Mouse (Mus musculus): ENCODE measurements at regions not wholly inside any gene's neighbourhood (a gene's known extent, or its start where the extent isn't known, plus 50 kb on each side); places are given as distances from the start of the nearest gene placed in this dataset.

DNA sequence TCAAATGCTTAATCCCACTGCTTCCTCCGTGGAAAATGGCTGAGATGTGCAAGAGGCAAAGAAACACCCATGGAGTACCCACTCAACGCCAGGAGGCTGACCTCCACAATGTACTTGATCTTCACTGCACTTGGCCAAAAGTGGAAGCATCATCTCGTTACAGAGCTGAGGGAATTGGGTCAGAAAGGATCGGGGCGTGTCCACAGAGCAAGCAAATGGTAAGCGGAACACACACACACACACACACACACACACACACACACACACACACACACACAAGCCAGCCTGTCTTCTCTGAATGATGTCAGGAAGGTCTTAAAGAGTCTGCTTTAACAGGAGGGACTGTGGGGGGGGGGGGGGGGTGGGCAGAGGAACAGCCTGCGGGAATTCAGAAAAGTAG, 375.7 kb downstream of the Rps24 start:
- Histone ChIP-seq H3K4me3 (no peak overlapping the region), H3K27ac (no peak overlapping the region)
- no peak for DNase-seq
- no peak for TF ChIP-seq CTCF (IDR thresholded peaks at IDR 0.05)
- intact Hi-C loops (cut with DNase I), result no loop called here

DNA sequence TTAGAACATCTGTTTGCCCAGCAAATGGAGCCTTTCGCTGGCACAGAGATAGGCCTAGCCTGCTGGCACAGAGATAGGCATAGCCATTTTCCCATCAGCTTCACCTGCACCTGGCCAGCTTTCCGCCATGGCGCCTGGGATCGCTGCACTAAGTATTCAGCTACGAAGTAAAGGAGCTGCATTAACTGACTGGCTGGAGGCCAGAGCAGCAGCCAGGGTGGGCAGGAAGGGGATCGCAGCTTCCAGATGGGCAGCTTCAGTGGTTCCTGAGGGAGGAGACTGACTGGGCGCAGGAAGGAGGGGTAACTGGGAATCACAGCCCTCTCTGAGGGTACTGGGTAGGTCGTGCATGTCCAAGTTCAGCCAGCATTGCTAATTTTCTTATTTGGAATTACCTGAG, 376.2 kb downstream of the Rps24 start:
- TF ChIP-seq CTCF (IDR thresholded peaks at IDR 0.05), result no peak
- H3K27ac ChIP-seq, result no peak overlapping the region
- H3K4me3 ChIP-seq, result no peak overlapping the region
- intact Hi-C loops (cut with DNase I), result no loop called here
- no peak for DNase-seq

DNA sequence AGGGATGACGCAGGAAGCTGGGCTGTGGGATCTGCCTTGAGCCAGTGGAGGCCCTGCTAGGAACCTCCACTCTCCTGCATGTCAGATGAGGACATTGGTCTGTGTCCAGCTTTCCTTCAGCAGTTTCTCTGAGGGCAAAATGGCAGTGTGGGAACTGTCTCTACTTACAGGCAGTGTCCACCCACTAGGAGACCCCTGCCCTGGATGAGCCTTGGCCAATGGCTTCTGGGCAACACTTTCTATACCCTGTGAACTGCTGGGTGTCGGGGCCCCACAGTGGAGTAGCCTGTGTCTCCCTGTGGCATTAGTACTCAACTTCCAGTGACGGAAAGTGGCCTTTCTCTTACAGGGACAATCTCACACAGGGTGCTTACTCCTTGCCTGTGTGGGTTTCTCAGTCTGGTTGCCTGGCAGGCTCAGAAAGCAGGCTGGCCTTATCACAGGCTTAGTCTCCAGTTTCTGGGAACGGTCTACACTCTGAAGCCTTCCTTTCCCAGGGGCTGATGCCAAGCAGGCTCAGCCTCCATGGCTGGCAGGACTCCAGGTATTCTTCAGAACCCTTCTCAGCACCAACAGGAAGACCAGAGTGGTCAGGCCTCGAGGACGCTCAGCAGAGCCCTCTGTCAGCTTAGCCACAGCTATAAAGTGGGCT, 378.8 kb downstream of the Rps24 start:
- H3K27ac ChIP-seq, result no peak overlapping the region
- no peak for DNase-seq
- TF ChIP-seq CTCF (IDR thresholded peaks at IDR 0.05), result no peak
- no peak overlapping the region for H3K4me3 ChIP-seq
- intact Hi-C loops (cut with DNase I), result no loop called here

DNA sequence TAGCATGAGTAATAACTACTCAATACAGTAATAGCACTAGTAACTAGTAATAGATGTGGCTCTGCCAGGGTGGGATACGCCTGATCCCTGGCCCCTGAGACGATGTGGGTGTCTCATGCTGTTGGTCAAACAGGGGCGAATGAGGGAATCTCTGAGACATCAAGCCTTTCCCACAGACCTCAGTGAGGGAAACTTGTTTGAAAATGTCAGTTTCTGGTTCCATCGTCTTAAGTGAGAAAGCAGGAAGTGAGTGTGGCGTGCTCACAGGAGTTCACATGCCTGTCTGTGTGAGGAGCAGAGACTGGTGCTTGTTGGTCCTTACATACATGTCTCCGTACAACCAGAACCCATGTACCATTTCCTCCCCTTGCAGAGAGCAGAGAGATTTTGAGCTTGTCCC, 380.9 kb downstream of the Rps24 start:
- no peak overlapping the region for H3K27ac ChIP-seq
- TF ChIP-seq CTCF (IDR thresholded peaks at IDR 0.05), result no peak
- intact Hi-C loops (cut with DNase I), result no loop called here
- H3K4me3 ChIP-seq, result no peak overlapping the region
- DNase-seq, result no peak

DNA sequence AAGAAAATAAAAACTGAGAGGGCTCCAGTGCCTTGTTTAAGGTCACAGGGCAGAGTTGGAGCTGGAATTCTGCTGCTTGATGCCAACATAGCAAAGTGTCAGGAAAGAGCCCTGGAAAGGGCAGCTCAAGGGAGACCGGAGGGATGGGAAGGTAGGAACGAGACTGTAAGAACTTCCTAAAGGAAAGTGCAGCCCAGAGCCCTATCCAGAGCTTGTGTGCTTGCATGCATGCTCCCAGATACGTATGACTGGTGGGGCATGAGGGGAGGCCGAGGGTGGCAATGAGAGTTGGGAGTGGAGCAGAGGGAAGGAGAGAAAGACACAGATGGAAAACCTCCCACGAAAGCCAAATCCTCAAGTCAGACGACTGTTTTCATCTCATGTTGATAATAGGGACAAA, 381.8 kb downstream of the Rps24 start:
- DNase-seq, result no peak
- intact Hi-C loops (cut with DNase I), result no loop called here
- no peak overlapping the region for H3K4me3 ChIP-seq
- no peak overlapping the region for H3K27ac ChIP-seq
- TF ChIP-seq CTCF (IDR thresholded peaks at IDR 0.05), result no peak

DNA sequence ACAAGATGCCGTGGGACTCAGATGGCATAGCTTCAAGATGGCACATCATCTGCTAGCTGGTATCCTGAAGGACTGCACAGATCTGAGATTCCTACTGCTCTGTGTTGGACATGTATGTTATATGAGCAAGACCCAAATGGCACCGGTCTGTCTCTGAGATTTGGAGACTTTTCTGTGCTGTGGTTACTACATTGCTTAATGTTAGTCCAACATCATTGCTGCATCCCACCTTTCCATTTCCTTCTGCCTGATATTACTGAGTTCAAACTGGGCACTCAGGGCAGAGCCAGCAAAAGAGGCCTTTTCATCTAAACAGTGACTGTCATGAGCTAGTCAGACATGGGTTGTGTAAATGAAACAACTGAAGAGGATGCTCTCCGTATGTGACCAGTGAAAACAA, 383.3 kb downstream of the Rps24 start:
- intact Hi-C loops (cut with DNase I), result no loop called here
- DNase-seq, result no peak
- Histone ChIP-seq H3K4me3 (no peak overlapping the region), H3K27ac (no peak overlapping the region)
- no peak for TF ChIP-seq CTCF (IDR thresholded peaks at IDR 0.05)

DNA sequence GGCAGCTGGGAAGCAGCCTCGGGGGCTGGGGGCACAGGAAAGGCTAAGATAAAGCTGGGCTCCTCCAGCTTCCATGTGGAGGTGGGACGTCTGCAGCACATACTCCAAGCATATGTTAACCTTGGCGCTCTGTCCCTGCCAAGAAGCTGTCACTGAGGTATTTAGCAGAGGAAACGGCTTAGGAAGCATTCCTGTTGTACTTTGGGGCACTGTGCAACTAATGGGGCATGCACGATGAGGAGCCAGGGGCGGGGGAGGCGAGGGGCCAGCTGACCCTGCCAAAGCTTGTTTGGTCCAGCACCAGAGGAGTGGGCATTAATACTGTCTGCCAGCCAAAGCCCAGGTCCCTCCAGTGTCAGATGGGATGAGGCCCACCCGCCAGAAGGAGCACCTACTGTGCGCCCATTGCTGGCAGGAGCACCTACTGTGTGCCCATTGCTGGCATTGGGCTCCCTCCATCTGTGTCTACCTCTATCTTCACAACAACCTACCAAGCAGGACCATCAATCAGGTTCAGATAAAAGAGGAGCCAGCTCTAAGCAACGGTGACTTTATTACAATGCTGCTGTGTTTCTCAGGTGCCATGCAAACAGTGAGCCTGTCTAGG, 384.6 kb downstream of the Rps24 start:
- DNase-seq, result no peak
- Histone ChIP-seq H3K27ac (no peak overlapping the region), H3K4me3 (no peak overlapping the region)
- no peak for TF ChIP-seq CTCF (IDR thresholded peaks at IDR 0.05)
- intact Hi-C loops (cut with DNase I), result no loop called here

DNA sequence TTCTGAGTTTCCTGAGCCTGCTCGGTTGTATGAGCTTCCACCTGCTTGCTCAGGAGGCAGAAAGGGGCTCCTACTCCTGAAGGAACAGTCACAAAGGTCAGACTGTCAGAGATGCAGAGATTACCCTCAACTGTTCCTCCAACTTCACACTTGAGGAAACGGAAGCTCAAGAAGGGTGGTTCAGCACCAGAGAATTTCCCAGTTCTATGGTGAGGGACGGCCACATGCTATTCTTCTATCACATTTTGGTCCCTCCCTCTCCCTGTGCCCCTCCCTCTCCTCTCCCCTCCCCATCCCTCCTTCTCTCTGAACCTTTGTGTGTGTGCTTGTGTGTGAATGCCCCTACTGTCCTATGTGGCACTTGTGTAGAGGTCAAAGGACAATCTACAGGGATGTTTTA, 386.0 kb downstream of the Rps24 start:
- intact Hi-C loops (cut with DNase I), result no loop called here
- no peak for DNase-seq
- no peak overlapping the region for H3K4me3 ChIP-seq
- H3K27ac ChIP-seq, result no peak overlapping the region
- TF ChIP-seq CTCF (IDR thresholded peaks at IDR 0.05), result no peak

DNA sequence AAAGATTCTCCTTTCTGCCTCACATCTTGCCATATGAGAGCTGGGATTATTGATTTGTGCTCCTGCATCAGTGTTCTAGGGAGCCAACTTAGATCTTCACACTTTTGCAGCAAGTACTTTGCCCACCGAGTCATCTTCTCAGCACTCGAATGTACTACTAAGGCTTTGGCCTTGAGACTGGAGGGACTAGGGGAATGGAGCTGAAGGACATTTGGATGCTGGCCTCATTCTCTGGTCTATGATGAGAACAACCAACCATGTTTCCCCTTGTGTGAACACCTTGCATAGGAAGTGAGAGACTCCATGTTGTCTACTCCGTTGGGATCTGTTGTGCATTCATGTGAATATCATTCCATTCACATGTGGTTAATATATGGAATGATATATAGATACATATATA, 386.5 kb downstream of the Rps24 start:
- Histone ChIP-seq H3K27ac (no peak overlapping the region), H3K4me3 (no peak overlapping the region)
- no peak for TF ChIP-seq CTCF (IDR thresholded peaks at IDR 0.05)
- no peak for DNase-seq
- intact Hi-C loops (cut with DNase I), result no loop called here

DNA sequence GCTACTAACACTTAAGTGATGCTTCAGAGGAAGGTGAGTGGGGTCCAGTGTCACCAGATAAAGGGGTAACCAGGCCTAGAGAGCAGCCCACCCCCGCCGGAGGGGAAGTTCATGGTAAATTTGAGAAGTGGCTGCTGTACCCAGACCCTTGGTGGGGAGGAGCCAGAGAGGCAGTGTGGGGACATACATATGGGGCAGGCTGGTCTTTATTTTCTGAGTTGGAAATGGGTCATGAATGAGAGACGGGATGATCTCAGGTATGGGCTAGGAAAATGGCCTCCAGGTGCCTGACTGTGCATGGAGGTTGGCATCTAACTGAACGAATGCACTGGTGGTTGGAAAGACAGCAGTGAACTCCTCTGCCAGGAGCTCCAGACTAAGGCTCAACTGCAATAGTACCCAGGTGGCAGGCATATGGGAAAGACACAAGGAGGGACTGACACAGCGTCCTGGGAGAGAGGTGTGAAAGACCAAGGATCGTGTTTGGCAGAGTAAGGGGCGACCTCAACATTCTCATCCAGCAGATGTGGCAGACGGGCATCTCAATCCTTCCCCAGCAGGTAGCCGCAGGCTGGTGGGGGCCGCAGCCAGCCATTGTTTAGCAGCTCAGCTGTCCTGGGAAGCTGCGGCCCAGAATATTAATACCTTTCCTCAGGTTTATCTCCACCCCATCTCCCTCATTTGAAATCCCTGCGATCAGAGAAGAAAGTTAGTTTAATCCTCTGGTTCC, 387.7 kb downstream of the Rps24 start:
- TF ChIP-seq CTCF (IDR thresholded peaks at IDR 0.05), result no peak
- Histone ChIP-seq H3K27ac (no peak overlapping the region), H3K4me3 (no peak overlapping the region)
- DNase-seq, result no peak
- intact Hi-C loops (cut with DNase I), result no loop called here

DNA sequence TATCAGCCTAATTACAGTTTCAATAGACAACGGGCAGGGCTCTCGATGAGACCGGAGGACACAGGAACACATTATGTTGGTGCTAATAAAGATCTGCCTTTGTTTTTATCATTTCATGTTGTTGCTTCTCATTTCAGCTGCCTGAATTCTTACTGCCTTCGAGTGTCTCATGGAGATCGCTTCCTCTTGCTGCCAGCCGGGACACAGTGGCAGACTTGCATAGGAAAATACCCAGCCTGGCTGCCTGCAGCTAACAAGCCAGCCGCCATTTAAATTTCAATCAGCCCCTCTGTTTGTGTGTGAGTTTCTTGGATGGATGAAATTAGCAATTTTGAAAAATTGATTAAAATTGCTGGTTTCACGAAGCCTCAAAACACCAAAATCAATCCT, 388.2 kb downstream of the Rps24 start:
- no peak for TF ChIP-seq CTCF (IDR thresholded peaks at IDR 0.05)
- intact Hi-C loops (cut with DNase I), result no loop called here
- Histone ChIP-seq H3K27ac (no peak overlapping the region), H3K4me3 (no peak overlapping the region)
- DNase-seq, result no peak

DNA sequence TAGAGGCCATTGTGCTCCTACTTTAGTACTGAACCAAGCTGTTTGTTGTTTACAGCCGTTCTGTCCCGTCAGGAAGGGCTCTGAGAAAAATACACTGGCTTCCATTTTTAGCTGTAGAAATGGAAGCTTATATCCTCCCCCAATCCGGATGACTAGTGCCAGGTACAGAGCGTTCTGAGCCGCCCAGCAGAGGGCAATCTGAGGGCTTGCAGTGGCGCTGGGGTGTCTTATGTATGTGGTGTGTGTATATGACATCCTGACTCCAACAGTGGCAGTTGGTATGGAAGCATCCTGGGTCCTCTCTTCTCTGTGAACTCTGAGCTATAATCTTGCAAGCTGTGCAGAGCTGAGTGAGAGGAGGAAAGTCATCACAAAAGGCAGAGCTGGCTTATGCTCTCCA, 389.0 kb downstream of the Rps24 start:
- Histone ChIP-seq H3K4me3 (no peak overlapping the region), H3K27ac (no peak overlapping the region)
- peak; percentile 60 for DNase-seq
- TF ChIP-seq CTCF (IDR thresholded peaks at IDR 0.05), result peak; percentile 40
- intact Hi-C loops (cut with DNase I), result no loop called here

DNA sequence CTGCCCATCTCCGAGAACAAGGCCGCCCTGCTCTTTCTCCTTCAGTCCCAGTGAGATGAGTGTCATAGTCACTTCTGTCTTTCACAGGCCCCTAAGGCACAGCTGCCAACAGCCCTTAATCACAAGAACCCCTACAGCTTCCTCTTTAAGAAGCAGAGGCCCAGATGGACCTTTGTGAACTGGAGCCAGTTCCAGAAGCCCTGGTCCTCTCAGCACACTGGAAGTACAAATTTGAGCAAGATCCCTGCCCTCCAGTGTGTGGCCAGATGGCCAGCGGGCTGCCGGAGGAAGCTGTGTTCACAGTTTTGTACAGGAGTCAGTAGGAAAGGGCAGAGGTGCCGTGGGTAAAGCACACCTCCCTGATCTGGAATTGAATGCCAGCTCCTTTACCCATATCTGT, 389.6 kb downstream of the Rps24 start:
- Histone ChIP-seq H3K27ac (no peak overlapping the region), H3K4me3 (no peak overlapping the region)
- no peak for DNase-seq
- intact Hi-C loops (cut with DNase I), result no loop called here
- no peak for TF ChIP-seq CTCF (IDR thresholded peaks at IDR 0.05)

DNA sequence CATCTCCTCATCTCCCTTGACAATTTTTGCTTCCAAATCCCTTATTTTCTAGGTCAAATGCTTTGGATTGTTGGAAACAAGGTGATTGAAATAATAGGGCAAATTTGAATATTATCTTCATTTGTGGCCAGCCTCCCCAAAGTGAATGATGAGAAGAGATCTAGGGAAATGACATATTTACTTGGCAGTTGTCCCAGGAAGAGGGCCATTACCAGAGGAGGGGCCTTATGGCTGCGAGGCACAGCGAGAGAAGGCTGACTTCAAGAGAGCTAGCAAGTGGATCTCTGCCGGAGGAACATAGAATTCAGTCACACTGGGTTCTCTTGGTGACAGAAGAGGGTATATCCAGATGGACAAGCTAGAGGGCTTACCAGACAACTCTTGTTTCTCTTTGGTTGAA, 390.9 kb downstream of the Rps24 start:
- TF ChIP-seq CTCF (IDR thresholded peaks at IDR 0.05), result no peak
- Histone ChIP-seq H3K4me3 (no peak overlapping the region), H3K27ac (no peak overlapping the region)
- DNase-seq, result no peak
- intact Hi-C loops (cut with DNase I), result no loop called here
